Mouse (Mus musculus): ENCODE measurements around the gene Gm3147. TPM values are rescaled to one million over a fixed set of nuclear protein-coding genes. Genes with fewer than 3 reads are reported as not detected.
"Not testable (repeated sequence)": the region's sequence is repeated elsewhere in the genome, so short reads cannot be mapped to it uniquely, and the experiment has no call there.

Gene Gm3147
- polyA plus RNA-seq (2015; fragmentation: Nextera tagmentation; extraction: Ambion mirVana): 0.14 TPM in 1 of 2 replicates, not detected in the other

DNA sequence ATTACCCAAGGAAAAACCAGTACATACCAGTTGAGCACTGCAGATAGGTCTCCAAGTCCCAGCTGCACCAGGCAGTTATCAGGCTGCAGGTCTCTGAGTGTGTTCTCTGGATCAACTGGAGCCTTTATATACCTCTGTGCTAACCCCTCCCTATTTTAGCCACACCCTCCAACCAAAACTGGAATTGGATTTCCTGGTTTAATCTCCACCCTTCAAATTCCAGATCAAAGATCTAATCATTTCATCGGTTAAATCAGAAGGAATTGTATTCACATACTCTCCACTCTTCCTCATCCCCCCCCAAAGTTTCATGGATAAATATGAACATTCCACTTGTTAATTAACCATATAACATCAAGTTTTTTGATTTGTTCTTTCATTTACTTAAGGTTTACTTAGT, at the start of gene Gm3147:
Gm3147 (minus strand) TSS at position 101 of the 400 bp plus-strand sequence.
- DNase-seq (ENCODE audit: low spot score): not testable (repeated sequence)

- not testable (repeated sequence) for DNase-seq (ENCODE audit: low spot score)
These were observed 31.9 kb upstream of the Gm3147 start, which contains the start of gene Gm6205 for GRCm38 (mm10) chr5:94648082-94648481. Gene Gm6205 (plus strand): TSS chr5:94648382.

DNA sequence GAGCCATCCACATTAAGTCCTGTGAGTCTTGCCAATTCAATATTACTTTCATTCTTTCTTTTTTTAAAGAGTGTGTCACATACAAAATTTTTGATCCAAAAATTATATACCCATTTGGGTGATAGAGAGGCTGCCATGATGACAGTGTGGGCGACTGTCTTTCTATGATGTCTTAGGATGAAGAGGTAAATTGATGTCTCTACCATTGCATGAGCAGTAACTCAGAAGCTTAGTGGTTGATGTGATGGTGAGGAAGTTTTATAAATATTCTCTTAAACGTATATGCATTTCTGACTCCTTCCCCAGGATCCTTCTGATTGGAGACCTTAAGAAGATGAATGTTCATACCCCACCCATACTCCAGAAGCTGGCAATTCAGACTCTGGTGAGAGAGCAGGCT, 7.5 kb upstream of the Gm3147 start, which contains the start of gene Gm6509:
Gm6509 (plus strand) TSS at position 301 of the 400 bp plus-strand sequence.
- DNase-seq (ENCODE audit: low spot score): not testable (repeated sequence)

Other genes starting within 250 kb of the Gm3147 start
- not detected in 2 replicates for gene Gm7682, start 170.6 kb downstream of the Gm3147 start, polyA plus RNA-seq (2015; fragmentation: Nextera tagmentation; extraction: Ambion mirVana)
- gene Gm3139, start 90.1 kb downstream of the Gm3147 start, polyA plus RNA-seq (2015; fragmentation: Nextera tagmentation; extraction: Ambion mirVana): not detected in 2 replicates
- gene Gm6509, start 7.6 kb upstream of the Gm3147 start, polyA plus RNA-seq (2015; fragmentation: Nextera tagmentation; extraction: Ambion mirVana): not detected in 2 replicates
- gene Gm6205, start 32.0 kb upstream of the Gm3147 start, polyA plus RNA-seq (2015; fragmentation: Nextera tagmentation; extraction: Ambion mirVana): not detected in 2 replicates
- gene Gm3183, start 249.1 kb upstream of the Gm3147 start, polyA plus RNA-seq (2015; fragmentation: Nextera tagmentation; extraction: Ambion mirVana): not detected in 2 replicates

Data from thymus, postnatal 0 days (tissue).